Mouse (Mus musculus): ENCODE measurements around the gene Mylip. TPM values are rescaled to one million over a fixed set of nuclear protein-coding genes. Genes with fewer than 3 reads are reported as not detected.

Gene Mylip
- polyA plus RNA-seq, 1 experiment = 4.7 TPM

Other genes with a start within 250 kb of the Mylip start
- gene Gmpr, start 117.7 kb downstream of the Mylip start, polyA plus RNA-seq (2012; ENCODE audit: insufficient read depth, insufficient read length, missing spikeins) = 74.5 and 79.6 TPM in 2 replicates